Mouse (Mus musculus): ENCODE data around the gene Iapp. TPM values are rescaled to one million over a fixed set of nuclear protein-coding genes. Genes with fewer than 3 reads are reported as not detected.

The Iapp gene
- polyA plus RNA-seq (2012; ENCODE audit: low replicate concordance) = not detected in 2 replicates

GRCm38 (mm10) chr6:142298098-142298497, at the start of gene Iapp:
Gene Iapp (plus strand): TSS chr6:142298423.

GRCm38 (mm10) chr6:142322881-142323280, 24.7 kb downstream of the Iapp start, which contains the start of gene Slco1a5:
Gene Slco1a5 (minus strand): TSS chr6:142322981.

GRCm38 (mm10) chr6:142345440-142346038, 47.3 kb downstream of the Iapp start, which contains the start of gene Pyroxd1:
Gene Pyroxd1 (plus strand): TSS chr6:142345654.

Other genes starting within 250 kb of the Iapp start
- gene Slco1a6, start 89.9 kb upstream of the Iapp start, polyA plus RNA-seq (2012; ENCODE audit: low replicate concordance) = not detected in 2 replicates
- 0.05 TPM in 1 of 2 replicates, not detected in the other for gene Slco1a5, start 24.6 kb downstream of the Iapp start, polyA plus RNA-seq (2012; ENCODE audit: low replicate concordance)
- 1.7 and 2.4 TPM in 2 replicates for gene Pyroxd1, start 47.2 kb downstream of the Iapp start, polyA plus RNA-seq (2012; ENCODE audit: low replicate concordance)
- gene Recql, start 88.7 kb downstream of the Iapp start, polyA plus RNA-seq (2012; ENCODE audit: low replicate concordance) = 1.7 and 5.2 TPM in 2 replicates
- gene Golt1b, start 88.8 kb downstream of the Iapp start, polyA plus RNA-seq (2012; ENCODE audit: low replicate concordance) = 15.3 and 15.6 TPM in 2 replicates
- gene Spx, start 115.0 kb downstream of the Iapp start, polyA plus RNA-seq (2012; ENCODE audit: low replicate concordance) = 0.67 and 0.87 TPM in 2 replicates
- gene Gys2, start 174.7 kb downstream of the Iapp start, polyA plus RNA-seq (2012; ENCODE audit: low replicate concordance) = not detected in 2 replicates
- gene Ldhb, start 209.5 kb downstream of the Iapp start, polyA plus RNA-seq (2012; ENCODE audit: low replicate concordance) = 1.4 and 2.4 TPM in 2 replicates